Mouse (Mus musculus) granulocyte monocyte progenitor cell, adult 5-6 weeks (primary cell): ENCODE results near the gene Myl6. TPM values are rescaled to one million over a fixed set of nuclear protein-coding genes. Genes with fewer than 3 reads are reported as not detected.
A peak's percentile ranks its signal among the peaks of the same experiment; 100 is the strongest.

ENCODE experiments used
- ATAC-seq: replicated peaks from 2 replicates; pipeline ENCODE4 v1.8.0; 2016; ENCODE audit warnings: mild to moderate bottlenecking, moderate TSS enrichment, inconsistent platforms; ENCODE audit not compliant: poor library complexity, severe bottlenecking
- total RNA-seq, 2 experiments: library from RNA; stranded (forward) in 1 of 2; stranded (reverse) in 1 of 2; fragments of 200-712, 200-1000 nt in 1 of 2; fragments of >200 nt in 1 of 2; fragmentation: Nextera tagmentation in 1 of 2; gene quantifications; 2 replicates each; pipeline ENCODE4 v1.2.3; 2014 to 2017

Gene Myl6
- total RNA-seq (2014; fragmentation: Nextera tagmentation) (1,019 and 1,105 TPM in 2 replicates), total RNA-seq (2017) (1,278 and 1,308 TPM in 2 replicates)

DNA sequence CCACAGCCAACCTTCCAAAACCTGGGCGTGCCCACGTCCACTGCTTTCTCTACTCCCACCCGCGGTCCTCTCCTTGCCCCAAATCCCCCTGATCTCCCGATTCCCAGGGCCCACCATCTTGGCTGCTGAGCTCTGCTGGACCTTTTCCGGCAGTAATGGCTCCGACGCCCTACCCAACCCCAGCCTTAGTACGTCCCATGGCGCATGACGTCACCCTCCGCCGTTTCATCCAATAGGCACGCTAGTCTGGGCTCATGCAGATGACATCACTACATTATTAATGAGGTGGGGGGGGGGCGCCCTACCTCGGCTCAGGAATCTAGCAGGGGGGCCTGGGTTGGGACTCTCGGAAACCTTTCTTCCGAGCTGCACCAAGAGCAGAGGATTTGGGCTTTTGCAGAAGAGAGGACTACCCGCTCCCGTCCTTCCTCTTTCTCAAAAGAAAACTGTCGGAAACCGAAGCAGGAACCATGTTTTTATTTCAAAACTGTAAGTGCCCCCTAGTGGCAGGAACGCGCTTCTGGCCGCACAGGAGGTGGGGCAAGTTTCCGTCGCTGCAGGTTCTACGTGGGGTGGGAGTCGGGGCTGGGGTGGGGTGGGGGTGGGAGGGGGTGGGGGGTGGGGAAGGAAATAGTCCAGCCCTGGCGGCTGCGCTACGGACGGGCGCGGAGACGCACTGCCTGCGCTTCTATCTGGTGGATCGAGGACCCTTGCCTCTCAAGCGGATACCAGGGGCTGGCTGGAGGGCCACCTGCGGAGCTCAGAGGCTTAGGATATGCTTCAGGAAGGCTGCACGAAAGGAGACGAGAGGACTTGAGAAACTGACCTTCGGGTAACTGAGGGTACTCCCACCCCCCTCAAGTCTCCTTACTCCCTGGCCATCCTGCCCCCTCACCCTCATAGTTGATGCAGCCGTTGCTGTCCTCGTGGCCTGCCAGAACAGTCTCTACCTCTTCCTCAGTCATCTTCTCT is at the start of gene Myl6:
Gene Myl6, minus strand, starts transcription at position 451 of the 972 bp plus-strand sequence.
- ATAC-seq = peak; percentile 63

GRCm38 (mm10) chr10:128543100-128543499 is 49.2 kb upstream of the Myl6 start:
- ATAC-seq = no peak

- ATAC-seq = no peak
These were observed 44.5 kb upstream of the Myl6 start for GRCm38 (mm10) chr10:128538340-128538870.

GRCm38 (mm10) chr10:128536266-128536940 is 42.5 kb upstream of the Myl6 start:
- peak; percentile 95 for ATAC-seq

DNA sequence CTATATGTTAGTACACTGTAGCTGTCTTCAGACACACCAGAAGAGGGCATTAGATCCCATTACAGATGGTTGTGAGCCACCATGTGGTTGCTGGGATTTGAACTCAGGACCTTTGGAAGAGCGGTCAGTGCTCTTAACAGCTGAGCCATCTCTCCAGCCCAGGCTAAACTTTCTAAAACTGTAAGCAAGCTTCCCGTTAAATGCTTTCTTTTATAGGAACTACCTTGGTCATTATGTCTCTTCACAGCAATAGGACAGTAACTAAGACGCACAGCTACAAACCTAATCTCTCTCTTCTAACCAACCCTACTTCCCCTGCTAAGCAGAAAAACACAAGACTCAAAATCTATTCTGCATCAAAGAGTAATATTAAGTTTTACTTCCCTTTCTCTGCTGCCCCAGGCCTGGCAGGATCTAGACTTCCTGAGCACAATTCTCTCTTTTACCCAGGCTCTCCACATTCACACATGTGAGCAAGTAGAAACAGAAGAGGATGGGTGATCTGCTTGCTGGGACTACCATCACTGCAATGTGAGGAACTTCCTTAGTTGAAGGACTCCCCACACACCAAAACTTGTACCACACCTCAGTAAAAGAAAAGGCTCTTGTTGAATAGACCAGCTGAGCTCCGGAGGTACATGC is 41.8 kb upstream of the Myl6 start:
- peak; percentile 83 for ATAC-seq

DNA sequence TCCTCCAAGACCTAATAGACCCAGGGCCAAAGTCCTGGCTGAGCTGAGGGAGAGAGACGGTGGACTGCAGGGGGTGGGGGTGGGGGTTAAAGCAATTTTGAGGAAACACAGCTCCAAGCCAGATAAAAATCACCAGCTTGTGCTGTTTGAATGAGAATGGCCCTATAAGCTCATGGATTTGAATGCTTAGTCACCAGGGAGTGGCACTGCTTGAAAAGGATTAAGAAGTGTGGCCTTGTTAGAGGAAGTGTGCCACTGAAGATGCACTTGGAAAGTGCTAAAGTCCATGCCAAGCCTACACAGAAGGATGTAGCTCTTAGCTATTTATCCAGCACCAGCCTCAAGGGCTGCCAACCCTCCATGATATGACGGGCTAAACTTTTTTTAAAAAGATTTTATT is 41.3 kb upstream of the Myl6 start:
- no peak for ATAC-seq

GRCm38 (mm10) chr10:128526366-128527356 is 32.7 kb upstream of the Myl6 start:
- ATAC-seq = peak; percentile 39

DNA sequence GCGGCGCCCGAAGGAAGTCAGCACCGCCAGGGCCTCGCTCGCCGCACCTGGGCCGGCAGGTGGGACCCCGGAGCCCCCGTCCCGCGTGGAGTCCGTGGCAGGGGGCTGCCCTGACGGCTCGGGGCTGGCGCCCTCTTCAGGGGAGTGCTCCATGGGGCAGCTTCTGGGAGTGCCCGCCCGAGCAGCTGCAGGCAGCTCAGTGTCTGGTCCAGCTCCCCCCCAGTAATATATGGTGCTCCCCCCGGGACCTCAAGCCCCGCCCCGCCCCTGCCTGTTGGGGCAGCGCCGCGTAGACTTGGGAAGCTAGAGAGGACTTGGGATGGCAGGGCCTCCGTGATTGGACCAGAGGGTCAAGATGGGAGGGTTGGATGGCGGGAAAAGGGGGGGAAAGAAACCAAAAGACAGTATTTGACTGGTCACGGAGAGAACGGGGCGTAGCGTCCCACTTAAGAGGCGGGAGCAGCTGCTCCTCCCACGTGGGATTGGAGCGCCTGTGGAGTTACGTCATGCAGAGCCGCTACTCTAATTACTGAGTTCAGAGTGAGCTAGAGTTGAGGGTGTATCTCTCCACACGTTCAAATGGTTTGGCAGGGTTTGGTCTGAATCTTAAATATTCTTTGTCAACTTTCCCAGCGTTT is 31.8 kb upstream of the Myl6 start, which contains the start of gene Esyt1:
Gene Esyt1, minus strand, starts transcription at position 201 of the 638 bp plus-strand sequence.
- peak; percentile 81 for ATAC-seq

DNA sequence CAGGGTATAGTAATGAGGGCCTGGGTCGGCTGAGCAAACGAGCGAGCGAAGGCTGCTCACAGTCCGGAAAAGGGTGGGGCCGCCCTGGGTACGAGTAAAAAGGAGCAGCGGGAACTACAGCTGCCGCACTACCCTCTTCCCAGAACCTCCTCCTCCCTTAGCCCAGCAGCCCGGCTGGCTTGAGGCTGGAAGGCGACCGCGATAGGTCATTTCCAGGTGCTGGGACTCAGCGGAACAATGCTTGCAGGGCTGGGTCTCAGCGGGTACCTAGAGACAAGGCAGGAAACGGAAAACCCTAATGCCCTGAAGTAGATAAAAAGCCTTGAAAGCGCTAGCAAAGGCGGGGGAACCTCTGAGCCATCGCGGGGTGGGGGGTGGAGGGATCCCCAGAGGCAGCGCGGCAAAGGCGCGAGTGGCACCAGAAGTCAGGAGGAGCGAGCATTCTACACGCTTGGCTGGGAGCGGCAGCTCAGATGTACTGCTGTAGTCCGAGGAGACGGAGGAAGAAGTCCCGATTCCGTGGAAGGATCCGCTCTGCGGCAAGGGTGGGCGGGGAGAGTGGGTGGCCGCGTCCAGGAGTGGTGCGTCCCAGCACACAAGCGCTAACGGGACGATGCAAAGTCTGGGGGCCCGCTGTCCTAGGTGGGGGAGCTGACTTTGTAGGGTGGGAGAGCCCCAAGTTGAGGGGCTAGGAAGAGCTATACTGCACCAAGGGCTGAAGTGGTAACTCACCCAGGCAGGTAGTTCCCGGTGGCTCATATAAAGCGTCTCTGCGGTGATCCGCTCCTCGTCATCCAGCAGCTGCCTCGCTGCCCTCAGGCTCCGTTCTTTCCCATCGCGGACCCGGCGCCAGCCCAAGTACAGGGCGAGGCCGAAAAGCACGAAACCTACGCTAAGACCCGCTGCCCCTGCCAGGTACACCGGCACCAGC is 31.1 kb upstream of the Myl6 start:
- peak; percentile 13 for ATAC-seq

GRCm38 (mm10) chr10:128524111-128524731 is 30.3 kb upstream of the Myl6 start:
- no peak for ATAC-seq

GRCm38 (mm10) chr10:128522351-128522750 is 28.4 kb upstream of the Myl6 start:
- no peak for ATAC-seq

DNA sequence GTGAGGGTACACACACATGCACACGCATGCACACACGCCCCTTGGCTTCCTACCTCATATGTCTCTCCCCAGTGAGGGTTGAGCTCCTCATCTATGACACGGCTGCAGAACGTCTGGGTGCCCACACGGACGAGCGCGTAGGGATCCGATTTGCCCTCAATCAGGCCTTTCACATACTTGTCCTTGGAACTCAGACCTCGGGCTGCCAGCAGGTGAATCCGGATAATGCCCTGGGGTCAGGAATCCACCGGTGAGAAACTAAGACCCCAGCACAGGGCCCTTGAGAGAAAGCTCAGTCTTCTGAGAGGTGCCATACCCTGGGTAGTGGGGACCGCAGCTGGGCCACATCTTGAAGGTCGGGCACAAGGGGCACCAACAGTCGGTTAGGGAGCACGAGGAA is 26.6 kb upstream of the Myl6 start:
- no peak for ATAC-seq

DNA sequence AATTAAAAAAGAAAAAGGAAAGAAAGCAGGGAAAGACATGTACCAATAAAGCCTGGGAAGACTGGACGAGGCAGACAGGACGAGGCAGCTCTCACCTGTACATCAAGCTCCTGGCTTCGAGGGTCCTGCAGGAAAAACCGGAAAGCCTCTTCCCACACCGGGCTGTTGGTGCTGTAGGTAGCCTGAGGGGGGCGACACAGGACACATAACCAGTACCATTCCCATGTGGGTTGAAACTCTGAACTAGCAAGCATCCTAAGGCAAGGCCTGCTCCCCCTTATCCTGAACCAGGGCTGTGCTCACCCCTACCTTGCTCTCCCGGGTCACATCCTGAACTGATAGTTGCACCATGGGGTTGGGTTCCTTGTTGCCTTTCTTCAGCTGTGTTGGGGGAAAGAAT is 24.9 kb upstream of the Myl6 start:
- ATAC-seq = peak; percentile 67

DNA sequence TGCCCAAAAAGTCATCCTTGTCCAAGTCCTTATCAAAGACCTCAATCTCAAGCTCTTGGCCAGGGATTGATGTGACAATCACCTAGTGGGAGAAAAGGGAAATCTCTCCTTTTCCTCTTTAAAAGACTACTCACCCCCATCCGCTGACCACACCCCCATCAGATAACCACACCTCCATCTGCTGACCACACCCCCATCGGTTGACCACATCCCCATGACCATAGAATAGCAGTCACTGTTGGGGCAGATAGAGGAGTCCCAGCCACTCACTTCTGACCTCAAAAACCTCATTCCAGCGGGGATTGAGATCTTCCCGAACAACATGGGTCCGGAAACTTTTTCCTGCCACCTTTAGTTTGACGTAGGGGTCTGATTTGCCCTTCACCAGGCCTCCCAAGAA is 22.7 kb upstream of the Myl6 start:
- ATAC-seq = peak; percentile 96

GRCm38 (mm10) chr10:128516029-128516428 is 22.1 kb upstream of the Myl6 start:
- no peak for ATAC-seq

DNA sequence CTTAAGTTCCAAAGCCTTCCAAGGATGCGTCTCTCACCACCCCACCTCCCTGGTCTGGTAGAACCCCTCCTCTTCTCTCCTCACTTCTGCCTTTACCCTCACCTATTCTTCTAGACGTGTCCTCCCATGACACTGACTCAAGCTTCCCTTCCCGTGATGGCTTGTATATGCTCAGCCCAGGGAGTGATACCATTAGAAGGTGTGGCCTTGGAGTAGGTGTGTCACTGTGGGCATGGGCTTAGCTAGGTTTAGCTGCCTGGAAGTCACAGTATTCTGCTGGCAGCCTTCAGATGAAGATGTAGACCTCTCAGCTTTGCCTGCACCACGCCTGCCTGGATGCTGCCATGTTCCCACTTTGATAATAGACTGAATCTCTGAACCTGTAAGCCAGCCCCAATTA is 21.1 kb upstream of the Myl6 start:
- ATAC-seq = no peak

DNA sequence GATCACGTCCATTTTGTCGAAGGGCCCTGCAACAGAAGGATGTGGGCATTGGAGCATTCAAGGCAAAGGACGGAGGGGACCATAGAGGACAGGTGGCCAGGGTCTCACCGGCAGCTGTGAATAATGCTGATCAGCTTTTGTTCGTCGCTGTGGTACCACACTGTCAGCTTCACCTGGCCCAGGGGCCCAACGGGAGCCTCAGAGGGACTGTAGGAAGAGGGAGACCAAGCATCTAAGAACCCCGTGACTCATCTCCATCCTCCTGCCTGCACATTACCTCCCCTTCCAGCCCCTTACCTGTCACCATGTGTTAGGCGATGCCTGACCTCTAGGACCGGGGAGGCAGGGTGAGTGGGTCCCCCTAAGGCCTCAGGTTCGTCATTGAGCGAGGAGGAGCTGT is 17.8 kb upstream of the Myl6 start:
- no peak for ATAC-seq
